Mouse (Mus musculus): ENCODE results near the gene Gdf3.
"Not testable (repeated sequence)": the region's sequence is repeated elsewhere in the genome, so short reads cannot be mapped to it uniquely, and the experiment has no call there.

The Gdf3 gene

GRCm38 (mm10) chr6:122609771-122610170 lies at the start of gene Gdf3:
Gene Gdf3 (minus strand): TSS chr6:122610087.
- no peak for DNase-seq (ENCODE audit: low spot score in 2 of 2)

DNA sequence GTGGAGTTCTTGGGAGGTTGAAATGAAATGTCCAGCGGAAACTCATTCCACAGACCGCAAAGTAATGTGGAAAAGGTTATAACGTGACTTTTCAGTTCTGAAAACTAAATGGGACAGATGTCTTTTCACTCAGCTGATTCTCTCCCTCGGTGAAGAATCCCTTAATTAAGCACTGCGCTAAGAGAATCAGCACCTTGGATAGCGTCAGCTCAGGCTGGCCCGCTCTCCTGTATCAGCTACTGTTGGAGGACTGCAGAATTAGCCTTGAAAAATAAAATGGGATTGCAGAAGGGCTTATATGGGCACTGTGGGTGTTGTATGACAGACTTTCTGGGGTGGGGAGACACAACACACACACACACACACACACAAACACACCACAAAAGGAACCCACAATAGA lies 49.7 kb upstream of the Gdf3 start:
- no peak for DNase-seq (ENCODE audit: low spot score in 2 of 2)

DNA sequence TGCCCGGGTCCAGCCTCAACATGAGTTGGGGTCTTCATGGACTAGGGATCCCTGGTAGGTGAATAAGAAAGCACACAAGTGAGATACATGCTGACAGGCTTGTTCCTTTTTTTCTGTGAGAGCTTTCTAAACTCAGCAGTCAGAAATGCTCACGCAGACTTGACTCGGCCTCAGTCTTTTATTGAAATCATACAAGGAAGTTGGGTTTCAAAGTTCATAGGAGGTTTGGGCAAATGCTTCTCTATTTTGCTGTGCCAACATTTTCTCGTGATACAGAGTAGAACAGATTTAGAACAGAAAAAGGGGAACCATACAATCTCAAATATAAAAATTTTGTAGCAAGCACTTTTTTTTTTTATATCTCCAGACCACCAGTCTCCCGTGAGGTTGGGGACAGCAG lies 47.7 kb upstream of the Gdf3 start:
- no peak for DNase-seq (ENCODE audit: low spot score in 2 of 2)

DNA sequence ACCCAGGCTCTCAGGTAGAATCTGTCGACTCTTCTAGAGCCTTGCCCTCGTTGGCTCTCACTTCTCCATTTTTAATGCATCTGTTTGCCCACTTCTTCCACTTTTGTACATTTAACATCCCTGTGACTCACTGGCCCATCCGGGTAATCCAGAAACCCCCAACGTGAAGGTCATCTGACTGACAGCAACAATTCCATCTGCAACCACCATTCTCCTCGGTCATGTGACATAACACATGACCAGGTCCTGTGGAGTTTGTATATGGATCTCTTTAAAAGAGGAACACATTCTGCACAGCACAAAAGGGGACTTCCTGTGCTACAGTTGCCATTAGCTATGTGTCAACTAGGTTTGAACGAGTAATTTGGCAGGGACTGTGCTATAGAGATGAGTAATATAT lies 44.4 kb upstream of the Gdf3 start:
- no peak for DNase-seq (ENCODE audit: low spot score in 2 of 2)

GRCm38 (mm10) chr6:122650398-122650980 lies 40.6 kb upstream of the Gdf3 start:
- no peak for DNase-seq (ENCODE audit: low spot score in 2 of 2)

DNA sequence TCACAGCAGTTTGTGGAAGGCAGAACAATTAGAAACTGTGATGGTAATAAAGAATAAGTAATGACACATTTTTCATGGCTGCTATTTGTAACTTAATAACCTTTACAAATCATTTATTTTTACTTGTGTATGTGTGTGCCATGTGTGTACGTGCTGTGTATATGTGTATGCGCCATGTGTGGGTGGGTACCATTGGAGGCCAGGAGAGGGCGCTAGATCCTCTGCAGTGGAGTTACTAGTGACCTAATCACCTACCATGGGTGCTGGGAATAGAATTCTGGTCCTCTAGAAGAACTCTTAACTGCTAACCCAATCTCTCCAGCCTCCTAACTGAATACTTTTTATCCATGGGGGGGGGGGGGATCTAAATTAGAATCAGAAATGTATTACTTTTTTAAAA lies 40.0 kb upstream of the Gdf3 start:
- no peak for DNase-seq (ENCODE audit: low spot score in 2 of 2)

GRCm38 (mm10) chr6:122644196-122644595 lies 34.3 kb upstream of the Gdf3 start:
- DNase-seq (ENCODE audit: low spot score in 2 of 2) = not testable (repeated sequence)

- DNase-seq (ENCODE audit: low spot score in 2 of 2) = not testable (repeated sequence)
Measured at GRCm38 (mm10) chr6:122637566-122637965, 27.7 kb upstream of the Gdf3 start.

DNA sequence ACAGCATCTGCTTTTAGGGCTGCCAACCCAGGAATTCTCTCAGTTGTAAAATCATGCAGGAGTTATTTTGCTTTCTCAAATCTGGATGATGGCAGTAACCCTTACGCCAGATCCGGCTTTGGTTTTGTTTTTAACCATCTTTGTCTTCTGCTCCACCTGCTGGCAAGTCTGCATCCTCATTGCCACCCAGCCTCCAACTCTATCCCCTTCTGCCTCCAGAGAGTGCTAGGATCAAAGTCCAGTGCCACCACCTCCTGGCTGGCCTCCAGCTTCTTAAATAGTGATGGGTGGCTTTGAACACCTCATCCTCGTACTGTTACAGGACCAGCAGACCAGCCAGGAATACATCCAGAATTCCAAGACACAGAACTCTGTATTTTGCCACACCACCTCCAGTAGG lies 26.8 kb upstream of the Gdf3 start:
- DNase-seq (ENCODE audit: low spot score in 2 of 2) = no peak

DNA sequence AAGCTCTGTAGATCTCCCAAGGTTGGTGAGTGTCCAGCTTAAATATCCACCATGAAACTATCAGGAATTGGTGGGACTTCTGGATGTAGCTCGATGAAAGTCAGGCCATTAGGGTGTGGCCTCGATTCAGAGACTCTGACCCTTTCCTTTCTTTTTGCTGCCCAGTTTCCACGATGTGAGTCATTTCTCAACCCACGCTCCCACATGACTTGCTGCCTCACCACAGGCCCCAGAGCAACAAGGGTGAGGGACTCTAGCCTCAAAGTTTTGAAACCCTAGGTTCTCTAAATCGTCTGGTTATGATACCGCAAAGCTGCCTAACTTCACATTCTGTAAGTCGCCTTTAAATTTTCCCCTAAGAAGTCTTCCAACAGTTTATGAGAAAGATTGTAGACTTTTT lies 25.4 kb upstream of the Gdf3 start:
- DNase-seq (ENCODE audit: low spot score in 2 of 2) = no peak

DNA sequence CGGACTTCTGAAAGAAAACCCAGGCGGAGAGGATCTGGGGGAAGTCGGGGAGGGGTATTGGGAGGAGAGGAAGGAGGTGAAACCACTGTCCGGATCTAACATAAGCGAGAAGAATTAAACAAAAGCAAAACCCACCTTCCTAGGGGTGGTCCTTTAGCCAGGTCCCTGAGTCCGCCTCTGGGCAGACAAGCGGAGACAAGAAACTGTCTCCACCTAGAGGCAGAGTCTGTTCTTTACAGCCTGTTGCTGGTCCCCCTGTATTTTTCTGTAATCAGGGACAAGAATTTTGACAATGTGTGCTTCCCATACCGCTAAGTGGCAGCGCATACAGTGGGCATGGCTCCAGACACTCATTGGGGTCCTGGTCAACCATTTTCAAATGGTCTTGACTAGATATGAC lies 23.5 kb upstream of the Gdf3 start:
- DNase-seq (ENCODE audit: low spot score in 2 of 2) = no peak

- DNase-seq (ENCODE audit: low spot score in 2 of 2) = no peak
Measured at GRCm38 (mm10) chr6:122627469-122628108, 17.7 kb upstream of the Gdf3 start.

GRCm38 (mm10) chr6:122626110-122626509 lies 16.2 kb upstream of the Gdf3 start, which contains the start of gene Dppa3:
Gene Dppa3 (plus strand): TSS chr6:122626410.
- DNase-seq (ENCODE audit: low spot score in 2 of 2) = no peak

DNA sequence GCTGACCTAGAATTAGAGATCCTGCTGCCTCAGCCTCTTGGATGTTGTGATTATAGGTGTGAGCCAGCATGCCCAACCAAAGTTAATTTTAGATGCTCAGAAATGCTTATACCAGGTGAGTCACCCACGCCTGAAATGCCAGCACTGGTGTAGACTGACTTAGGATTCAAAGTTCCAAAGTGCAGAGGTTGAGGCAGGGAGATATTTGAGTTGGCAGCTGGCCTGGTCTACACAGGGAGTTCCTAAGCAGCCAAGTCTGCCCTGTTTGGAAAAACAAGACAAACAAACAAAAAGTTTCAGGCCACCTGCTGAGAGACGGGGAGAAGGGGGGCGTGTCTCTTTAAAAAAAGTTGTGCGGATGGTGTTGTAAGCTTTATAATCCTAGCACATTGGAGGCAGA lies 15.3 kb upstream of the Gdf3 start:
- DNase-seq (ENCODE audit: low spot score in 2 of 2) = no peak

DNA sequence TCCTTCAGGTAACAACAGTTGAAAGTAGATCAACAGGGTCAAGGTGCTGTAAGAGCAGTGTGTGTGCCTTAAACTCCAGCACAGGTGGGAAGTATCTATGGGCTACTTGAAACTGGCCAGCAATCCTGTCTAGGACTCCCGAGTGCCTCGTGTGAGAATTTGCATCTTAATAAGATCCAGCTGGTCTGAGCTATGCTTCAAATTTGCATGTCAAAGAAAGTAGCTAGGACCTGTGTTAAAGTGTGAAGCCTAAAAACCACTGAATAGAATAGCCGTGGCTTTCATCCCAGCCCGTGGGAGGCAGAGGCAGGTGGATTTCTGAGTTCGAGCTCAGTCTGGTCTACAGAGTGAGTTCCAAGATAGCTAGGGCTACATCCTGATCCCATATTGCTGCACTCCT lies 14.6 kb upstream of the Gdf3 start:
- DNase-seq (ENCODE audit: low spot score in 2 of 2) = no peak

DNA sequence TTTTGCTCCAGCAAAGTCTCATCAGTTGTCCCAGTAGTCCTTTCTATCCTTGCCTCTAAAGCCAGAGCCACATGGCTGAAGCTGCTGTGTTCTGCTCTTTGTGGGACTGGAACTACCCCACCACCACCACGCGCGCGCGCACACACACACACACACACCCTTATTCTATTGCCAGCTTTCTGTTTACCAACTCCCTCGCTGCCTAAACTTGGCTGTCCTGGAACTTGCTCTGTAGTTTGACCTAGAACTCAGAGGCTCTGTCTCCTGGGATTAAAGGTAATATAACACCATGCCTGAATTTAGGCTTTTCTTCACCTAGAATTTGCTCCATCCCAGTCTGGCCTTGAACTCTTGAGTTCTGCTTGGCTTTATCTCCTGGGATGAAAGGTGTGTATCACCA lies 11.2 kb upstream of the Gdf3 start:
- DNase-seq (ENCODE audit: low spot score in 2 of 2) = no peak

DNA sequence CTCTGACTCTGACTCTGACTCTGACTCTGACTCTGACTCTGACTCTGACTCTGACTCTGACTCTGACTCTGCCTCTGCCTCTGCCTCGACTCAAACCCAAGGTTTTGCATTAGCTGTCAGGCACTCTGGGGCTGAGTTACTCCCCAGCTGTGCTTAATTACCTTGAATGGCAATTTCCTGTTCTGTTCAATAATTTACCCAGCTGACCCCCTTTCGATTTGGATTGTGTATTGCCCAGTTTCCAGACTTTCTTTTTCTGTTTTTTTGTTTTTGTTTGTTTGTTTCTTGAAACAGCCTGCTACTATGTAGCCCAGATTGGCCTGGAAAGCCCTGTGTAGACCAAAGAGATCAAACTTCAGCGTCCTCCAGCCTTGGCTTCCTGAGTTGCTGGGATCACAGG lies 6.1 kb upstream of the Gdf3 start:
- no peak for DNase-seq (ENCODE audit: low spot score in 2 of 2)

DNA sequence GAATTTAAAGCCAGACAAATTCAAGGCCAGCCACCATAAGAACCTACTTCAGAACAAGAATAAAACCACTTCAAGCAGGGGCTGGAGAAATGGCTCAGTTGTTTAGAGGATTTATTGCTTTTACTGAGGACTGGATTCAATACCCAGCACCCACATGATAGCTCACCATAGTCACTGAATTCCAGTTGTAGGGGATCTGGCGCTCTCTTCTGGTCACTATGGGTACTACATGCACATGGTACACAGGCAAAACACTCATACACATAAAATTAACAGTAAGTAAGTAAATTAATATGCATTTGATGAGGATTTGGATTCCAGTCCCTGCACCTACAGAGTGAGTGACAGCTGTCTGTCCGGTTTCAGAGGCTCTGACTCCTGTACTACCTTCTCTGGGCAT lies 4.2 kb upstream of the Gdf3 start:
- peak; percentile 57 to 80 for DNase-seq (ENCODE audit: low spot score in 2 of 2)

DNA sequence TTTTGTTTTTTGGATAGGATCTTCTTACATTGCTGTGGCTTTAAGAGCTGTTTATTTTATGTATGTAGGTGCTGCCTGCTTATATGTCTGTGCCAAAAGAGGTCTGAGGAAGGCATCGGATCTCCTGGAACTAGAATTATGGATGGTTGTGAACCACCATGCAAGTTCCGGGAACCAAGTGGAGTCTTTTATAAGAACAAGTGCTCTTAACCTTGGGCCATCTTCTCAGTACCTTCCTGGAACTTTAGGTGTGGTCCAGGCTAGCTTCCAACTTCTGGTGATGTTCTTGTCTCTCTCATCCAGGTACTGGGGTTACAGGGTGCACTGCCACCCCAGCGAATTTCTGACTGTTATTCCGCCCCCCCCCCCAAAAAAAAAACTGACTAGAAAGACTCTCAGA lies 2.5 kb upstream of the Gdf3 start:
- no peak for DNase-seq (ENCODE audit: low spot score in 2 of 2)

- no peak for DNase-seq (ENCODE audit: low spot score in 2 of 2)
Measured at GRCm38 (mm10) chr6:122609377-122609728, 534 bp downstream of the Gdf3 start.

GRCm38 (mm10) chr6:122608434-122609376 lies 1.2 kb downstream of the Gdf3 start:
- no peak for DNase-seq (ENCODE audit: low spot score in 2 of 2)

DNA sequence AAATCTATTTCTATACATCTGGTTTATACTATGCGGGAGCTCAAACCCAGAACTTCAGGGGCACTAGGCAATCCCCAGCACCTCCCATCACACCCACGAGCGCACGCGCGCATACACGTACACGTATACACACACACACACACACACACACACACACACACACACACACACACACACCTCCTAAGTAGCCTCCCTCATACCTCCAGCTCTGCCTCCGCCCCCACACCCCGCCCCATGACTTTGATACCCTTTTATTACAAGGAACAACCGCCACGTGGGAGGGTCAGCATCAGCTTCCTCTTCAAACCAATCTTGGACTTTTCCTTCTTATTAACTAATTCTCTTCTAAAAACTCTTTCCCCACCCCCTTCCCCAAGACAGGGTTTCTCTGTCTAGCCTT lies 2.2 kb downstream of the Gdf3 start:
- no peak for DNase-seq (ENCODE audit: low spot score in 2 of 2)

GRCm38 (mm10) chr6:122606661-122607060 lies 3.2 kb downstream of the Gdf3 start:
- no peak for DNase-seq (ENCODE audit: low spot score in 2 of 2)
